Mouse (Mus musculus) gastrocnemius, adult 8-10 months (tissue): ENCODE data around the gene Relb. TPM values are rescaled to one million over a fixed set of nuclear protein-coding genes. Genes with fewer than 3 reads are reported as not detected.

Experiments
- DNase-seq, 2 experiments: peaks; one replicate each; pipeline ENCODE4 v3.0.0; 2022; ENCODE audit warnings: low spot score in 2 of 2
- total RNA-seq, 4 experiments: library from RNA; stranded (reverse); gene quantifications; 2 replicates each; pipeline ENCODE4 v1.2.4; 2022

Relb gene
- total RNA-seq, 4 experiments from 2014 or later, result 7.0 to 12.5 (median 9.5) TPM

- no peak for DNase-seq
These were observed 43.0 kb downstream of the Relb start for GRCm38 (mm10) chr7:19586269-19586668.

- no peak for DNase-seq
These were observed 48.6 kb downstream of the Relb start for GRCm38 (mm10) chr7:19580634-19581033.

DNA sequence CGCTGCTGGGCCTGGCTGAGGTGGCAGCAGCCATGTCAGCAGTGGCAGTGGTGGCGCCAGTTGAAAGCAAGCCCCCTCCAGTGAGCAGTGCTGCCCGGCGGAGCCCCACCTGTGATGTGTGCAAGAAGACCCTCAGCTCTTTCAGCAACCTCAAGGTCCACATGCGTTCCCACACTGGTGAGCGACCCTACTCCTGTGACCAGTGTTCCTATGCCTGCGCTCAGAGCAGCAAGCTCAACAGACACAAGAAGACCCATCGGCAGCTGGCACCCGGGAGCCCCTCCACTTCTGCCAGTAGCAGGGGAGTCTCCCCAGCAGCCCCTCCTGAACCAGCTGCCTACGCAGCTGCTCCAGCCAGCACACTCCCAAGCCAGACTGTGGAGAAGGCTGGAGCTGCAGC lies 49.5 kb downstream of the Relb start:
- no peak for DNase-seq

DNA sequence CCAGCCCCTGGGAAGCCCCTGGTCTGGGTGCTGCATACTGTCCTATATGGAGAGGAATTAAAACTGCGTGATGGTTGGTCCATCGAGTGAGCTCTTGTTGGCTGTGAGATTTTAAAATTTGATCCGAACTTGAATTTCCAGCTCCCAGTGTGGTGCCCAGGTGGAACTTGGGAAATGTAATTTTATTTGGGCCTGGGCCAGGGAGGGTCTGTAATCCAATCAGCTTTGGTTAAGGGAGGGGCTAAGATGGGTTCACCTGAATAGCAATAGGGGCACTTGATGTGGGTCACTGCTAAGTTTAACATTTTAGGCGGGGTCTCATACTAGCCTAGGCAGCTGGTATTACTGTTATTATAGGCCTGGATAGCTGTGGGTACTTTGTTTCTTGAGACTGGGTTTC lies 50.8 kb downstream of the Relb start:
- DNase-seq, result no peak

DNA sequence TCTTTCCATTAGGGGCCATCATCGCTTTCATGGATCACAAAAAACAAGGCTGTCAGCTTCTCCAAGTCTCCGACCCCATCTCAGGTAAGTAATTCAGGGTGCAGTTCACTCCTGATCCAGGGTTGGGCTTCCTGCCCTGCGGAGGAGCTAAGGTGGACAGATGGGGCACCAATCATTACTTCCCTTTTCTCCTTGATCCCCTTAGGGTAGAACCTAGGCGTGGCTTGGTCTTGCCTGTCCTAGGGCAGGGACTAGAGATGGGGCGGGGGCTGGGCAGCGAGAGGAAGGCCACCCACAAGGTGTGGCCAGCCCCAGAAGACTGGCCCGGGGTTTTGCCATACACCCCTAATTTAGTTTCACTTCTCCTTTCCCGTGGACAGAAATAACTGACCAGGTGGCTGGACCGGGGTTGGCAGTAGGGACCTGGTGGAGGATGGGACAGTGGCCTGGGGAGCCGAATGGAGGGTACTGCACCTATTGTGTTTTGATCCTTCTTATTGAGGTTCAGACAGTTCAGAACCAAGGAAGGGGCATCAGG lies 51.3 kb downstream of the Relb start:
- no peak for DNase-seq

DNA sequence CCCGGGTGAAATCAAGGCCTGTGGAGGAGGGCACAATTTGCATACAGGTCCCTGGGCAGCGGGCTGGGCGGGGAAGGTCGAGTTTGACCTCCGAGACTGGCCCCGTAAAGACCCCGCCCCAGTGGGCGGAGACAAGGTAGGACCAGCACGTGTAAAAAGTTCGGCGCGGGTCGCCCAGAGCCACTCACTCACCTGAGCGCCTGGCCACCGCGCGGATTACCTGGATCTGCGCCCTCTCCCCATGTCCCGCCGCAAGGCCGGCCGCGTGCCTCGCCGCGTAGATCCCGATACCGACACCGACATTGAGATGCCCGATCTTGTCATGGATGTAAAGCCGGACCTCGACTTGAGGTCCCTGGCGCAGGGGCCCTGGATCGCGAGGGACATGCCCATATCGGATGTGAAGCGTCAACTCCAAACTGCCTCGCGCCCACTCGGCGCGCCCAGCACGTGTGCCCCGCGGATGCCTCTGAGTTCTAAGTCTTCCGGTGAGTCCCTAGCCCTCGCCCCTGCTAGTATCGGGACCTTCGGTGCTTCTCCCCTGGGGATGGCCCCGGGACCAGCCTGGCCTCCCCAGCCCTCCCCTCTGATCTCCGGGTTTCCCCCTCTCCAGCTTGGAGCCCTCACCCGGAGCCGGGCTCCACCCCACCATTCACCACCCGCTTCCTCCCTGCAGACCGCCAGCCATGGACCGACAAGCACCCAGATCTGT lies 51.9 kb downstream of the Relb start, which contains the start of the genes Zfp296 and Gemin7:
Gene Zfp296 (plus strand): TSS at position 147 of the 712 bp plus-strand sequence.
Gene Gemin7 (minus strand): TSS at position 455 of the 712 bp plus-strand sequence.
- DNase-seq, result no peak

GRCm38 (mm10) chr7:19575559-19575958 lies 53.7 kb downstream of the Relb start:
- no peak for DNase-seq

GRCm38 (mm10) chr7:19573776-19574140 lies 55.5 kb downstream of the Relb start:
- no peak for DNase-seq

DNA sequence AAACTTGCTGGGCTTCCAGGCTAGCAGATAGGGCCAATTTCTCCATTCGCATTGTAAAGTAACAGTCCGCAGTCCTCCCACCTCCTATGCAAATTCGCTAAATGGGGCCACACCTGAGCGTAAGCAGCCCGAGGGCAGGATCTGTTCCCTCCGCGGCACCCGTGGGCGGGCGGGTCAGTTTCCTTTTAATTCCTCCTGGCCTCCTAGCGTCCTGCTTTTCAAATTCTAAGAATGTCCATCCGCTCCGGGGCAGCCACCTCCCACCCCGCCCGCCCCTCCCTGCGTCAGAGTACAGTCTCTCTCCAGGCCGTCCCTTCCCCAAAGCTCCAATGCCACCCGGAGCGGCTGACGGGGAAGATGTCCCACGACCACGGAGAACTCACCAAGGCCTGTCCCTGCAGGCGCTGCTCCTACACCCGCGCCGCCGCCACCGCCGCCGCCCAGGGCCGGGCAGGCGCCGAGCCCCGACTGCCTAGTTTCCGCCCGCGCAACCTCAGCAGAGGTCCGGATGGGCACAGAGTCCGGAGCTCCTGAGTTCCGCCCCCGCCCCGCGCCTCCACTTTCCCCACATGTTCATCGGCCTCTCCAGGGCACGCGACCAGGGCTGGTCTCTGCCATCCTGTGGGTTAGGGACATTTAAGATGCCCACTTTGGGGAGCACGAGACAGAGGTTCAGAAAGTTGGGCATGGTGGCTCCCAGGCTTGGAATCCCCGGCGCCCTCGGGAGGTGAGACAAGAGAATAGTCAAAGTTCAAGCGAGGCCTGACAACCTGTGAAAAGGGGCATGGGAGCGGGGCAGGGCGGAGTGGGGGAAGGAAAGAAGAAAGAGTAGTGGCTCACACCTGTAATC lies 56.1 kb downstream of the Relb start:
- peak; percentile 64 to 70 for DNase-seq

DNA sequence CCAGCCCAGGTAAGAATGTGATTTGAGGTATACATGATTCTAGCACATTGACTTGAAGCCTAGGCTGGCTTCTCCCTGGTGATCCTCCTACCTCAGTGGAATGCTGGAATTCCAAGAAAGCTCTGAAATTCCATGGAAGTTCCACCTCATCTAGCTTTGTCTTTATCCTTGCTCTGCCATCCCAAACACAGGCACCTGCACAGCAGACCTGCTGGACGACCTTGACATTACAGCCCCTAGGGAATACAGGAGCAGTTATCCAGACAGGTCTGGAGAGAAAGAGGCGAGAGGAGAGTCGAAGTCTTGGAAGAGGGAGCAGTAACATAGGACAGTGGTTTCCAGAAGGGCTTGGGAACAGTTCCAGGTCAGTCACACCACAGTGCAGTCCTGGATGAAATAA lies 59.6 kb downstream of the Relb start:
- no peak for DNase-seq

DNA sequence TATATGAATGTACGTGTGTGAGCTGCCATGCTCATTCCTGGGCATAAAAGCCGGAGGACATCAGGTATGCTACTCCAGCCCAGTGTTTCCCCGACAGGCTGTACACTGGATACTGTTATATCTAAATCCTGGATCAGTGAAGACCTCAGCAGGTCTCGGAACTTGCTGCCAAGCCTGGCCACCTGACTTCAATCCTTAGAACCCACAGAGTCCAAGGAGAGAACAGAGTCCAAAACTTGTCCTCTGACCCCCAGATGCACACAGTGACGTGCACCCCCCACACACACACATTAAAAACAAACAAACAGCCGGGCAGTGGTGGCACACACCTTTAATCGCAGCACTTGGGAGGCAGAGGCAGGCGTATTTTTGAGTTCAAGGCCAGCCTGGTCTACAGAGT lies 61.8 kb downstream of the Relb start:
- no peak for DNase-seq

GRCm38 (mm10) chr7:19565803-19566202 lies 63.4 kb downstream of the Relb start:
- DNase-seq, result no peak

DNA sequence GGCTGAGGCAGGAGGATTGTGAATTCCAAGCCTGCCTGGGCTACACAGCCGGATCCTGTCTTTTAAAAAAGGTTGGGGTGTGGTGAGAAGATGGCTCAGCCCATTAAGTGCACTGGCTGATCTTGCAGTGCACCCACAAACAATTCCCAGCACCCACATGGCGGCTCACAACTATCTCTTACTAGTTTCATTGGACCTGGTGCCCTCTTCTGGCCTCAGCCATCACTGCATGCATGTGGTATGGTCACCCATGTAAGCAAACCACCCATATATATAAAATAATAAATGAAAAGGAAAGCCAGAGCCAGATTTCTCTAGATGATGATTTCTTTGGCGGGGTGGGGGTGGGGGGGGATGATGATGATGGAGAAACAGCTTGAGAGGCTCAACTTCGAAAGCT lies 64.8 kb downstream of the Relb start:
- DNase-seq, result no peak

- DNase-seq, result no peak
These were observed 65.4 kb downstream of the Relb start for GRCm38 (mm10) chr7:19563884-19564283.

DNA sequence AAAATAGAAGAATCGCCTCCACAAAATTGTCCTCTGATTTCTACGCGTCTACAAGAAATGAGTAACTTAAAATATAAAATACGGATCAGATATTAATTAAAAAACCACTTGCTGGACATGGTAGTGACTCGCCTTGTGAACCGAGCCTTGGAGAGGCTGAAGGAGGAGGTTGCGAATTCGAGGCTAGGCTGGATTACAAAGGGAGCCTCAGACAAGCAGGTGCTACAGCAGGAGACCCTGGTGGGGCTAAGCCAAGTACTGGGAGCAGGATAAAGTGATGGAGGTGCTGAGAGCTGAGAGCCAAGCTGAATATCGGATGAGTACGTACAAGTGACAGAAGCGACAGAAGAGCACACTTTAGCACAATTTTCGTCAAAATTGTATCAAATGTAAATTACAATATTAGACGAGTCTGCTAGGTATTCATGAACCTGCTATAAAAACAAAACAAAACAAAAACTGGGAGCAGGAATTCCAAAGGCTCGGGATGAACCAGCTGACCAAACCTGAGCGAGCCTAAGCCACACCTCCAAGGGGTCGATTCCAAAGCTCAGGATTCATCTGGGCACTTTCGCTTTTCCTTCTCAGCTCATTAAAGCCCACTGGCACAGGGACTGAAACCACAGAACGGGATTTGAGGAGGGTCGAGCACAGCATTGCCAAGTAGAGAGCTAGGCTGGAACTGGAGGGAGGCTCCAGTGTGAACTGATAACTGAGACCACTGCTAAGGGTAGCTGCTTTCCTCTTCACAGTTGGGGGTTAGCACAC lies 66.4 kb downstream of the Relb start, which contains the start of gene Ppp1r37:
Gene Ppp1r37 (minus strand): TSS at position 434 of the 768 bp plus-strand sequence.
- no peak for DNase-seq

GRCm38 (mm10) chr7:19561765-19562642 lies 67.2 kb downstream of the Relb start:
- peak; percentile 72 to 82 for DNase-seq

DNA sequence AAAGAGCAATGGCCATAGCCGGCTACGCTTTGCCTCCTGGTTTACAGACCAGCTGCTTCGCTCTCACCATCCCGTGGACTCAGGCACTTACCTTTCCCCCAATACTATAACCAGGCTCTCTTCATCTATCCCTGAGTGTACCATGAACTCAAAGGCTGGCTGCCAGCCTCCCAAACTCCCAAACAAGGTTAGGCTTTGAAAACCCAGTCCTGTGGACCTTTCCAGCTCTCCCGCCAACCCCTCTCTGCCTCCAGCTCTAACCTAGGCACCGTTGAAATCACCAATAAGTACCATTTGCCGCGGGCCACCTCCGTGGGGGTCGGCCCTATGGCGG lies 67.8 kb downstream of the Relb start:
- no peak for DNase-seq

GRCm38 (mm10) chr7:19560491-19561260 lies 68.6 kb downstream of the Relb start:
- DNase-seq, result no peak

- no peak for DNase-seq
These were observed 70.3 kb downstream of the Relb start for GRCm38 (mm10) chr7:19558965-19559364.
